Mouse (Mus musculus) CH12.LX (cell line): ENCODE measurements around the gene Rgs12.

ENCODE experiments used
- BHLHE40 ChIP-seq: IDR thresholded peaks from 2 replicates; pipeline ENCODE4 v1.6.1; 2011; ENCODE audit warnings: mild to moderate bottlenecking, low read depth, low read length, improper control_type of control experiment
- CHD2 ChIP-seq: IDR thresholded peaks from 2 replicates; pipeline ENCODE4 v1.6.1; 2011; ENCODE audit warnings: low read length, improper control_type of control experiment
- CTCF ChIP-seq, 2 experiments: IDR thresholded peaks in 1 of 2; conservative IDR thresholded peaks in 1 of 2; 2 replicates each; pipeline ENCODE4 v1.5.1; 2011 to 2012; ENCODE audit warnings: low read depth in 2 of 2, low read length in 2 of 2, improper control_type of control experiment in 1 of 2, inconsistent platforms in 1 of 2, mild to moderate bottlenecking in 1 of 2, moderate library complexity in 1 of 2
- ELF1 ChIP-seq: IDR thresholded peaks from 2 replicates; pipeline ENCODE4 v1.6.1; 2014; ENCODE audit warnings: low read depth, mild to moderate bottlenecking, inconsistent platforms, low read length, improper control_type of control experiment
- KAT2A ChIP-seq: IDR thresholded peaks from 2 replicates; pipeline ENCODE4 v1.6.1; 2012; ENCODE audit warnings: low read length, improper control_type of control experiment, inconsistent platforms; ENCODE audit not compliant: insufficient replicate concordance
- POLR2A ChIP-seq: IDR thresholded peaks from 2 replicates; pipeline ENCODE4 v1.6.1; 2011; ENCODE audit warnings: low read depth, mild to moderate bottlenecking, improper control_type of control experiment, low read length
- POLR2AphosphoS2 ChIP-seq: IDR thresholded peaks from 2 replicates; pipeline ENCODE4 v1.6.1; 2011; ENCODE audit warnings: low read depth, low read length, improper control_type of control experiment
- SIN3A ChIP-seq: IDR thresholded peaks from 2 replicates; pipeline ENCODE4 v1.6.1; 2012; ENCODE audit warnings: low read length, improper control_type of control experiment, inconsistent platforms
- TBP ChIP-seq: conservative IDR thresholded peaks from 2 replicates; pipeline ENCODE4 v1.6.1; 2011; ENCODE audit warnings: low read depth, low read length, improper control_type of control experiment
- ZC3H11A ChIP-seq: IDR thresholded peaks from 2 replicates; pipeline ENCODE4 v1.6.1; 2012; ENCODE audit warnings: low read depth, mild to moderate bottlenecking, inconsistent platforms, low read length, improper control_type of control experiment

GRCm38 (mm10) chr5:35020410-35021241 is 71.4 kb downstream of the Rgs12 start:
- TF ChIP-seq CTCF (conservative IDR thresholded peaks at IDR 0.05 in 1 of 2, IDR thresholded peaks at IDR 0.05 in 1 of 2; ENCODE audit: low read depth in 2 of 2, low read length in 2 of 2) = no peak
- TF ChIP-seq KAT2A = no peak
- no peak for TF ChIP-seq ELF1
- no peak for TF ChIP-seq POLR2AphosphoS2
- no peak for TF ChIP-seq POLR2A
- no peak for TF ChIP-seq CHD2
- no peak for TF ChIP-seq SIN3A
- no peak for TF ChIP-seq ZC3H11A
- TF ChIP-seq TBP = no peak
- no peak for TF ChIP-seq BHLHE40
